Mouse (Mus musculus) granulocyte monocyte progenitor cell, adult 5-6 weeks (primary cell): ENCODE results near the gene Olfr325. TPM values are rescaled to one million over a fixed set of nuclear protein-coding genes. Genes with fewer than 3 reads are reported as not detected.
"Not testable (repeated sequence)": the region's sequence is repeated elsewhere in the genome, so short reads cannot be mapped to it uniquely, and the experiment has no call there.

Experiments
- ATAC-seq: replicated peaks from 2 replicates; pipeline ENCODE4 v1.8.0; 2016; ENCODE audit warnings: mild to moderate bottlenecking, moderate TSS enrichment, inconsistent platforms; ENCODE audit not compliant: poor library complexity, severe bottlenecking
- total RNA-seq, 2 experiments: library from RNA; stranded (forward) in 1 of 2; stranded (reverse) in 1 of 2; fragments of 200-712, 200-1000 nt in 1 of 2; fragments of >200 nt in 1 of 2; fragmentation: Nextera tagmentation in 1 of 2; gene quantifications; 2 replicates each; pipeline ENCODE4 v1.2.3; 2014 to 2017

Gene Olfr325
- total RNA-seq (2014; fragmentation: Nextera tagmentation), result not detected in 2 replicates
- total RNA-seq (2017), result not detected in 2 replicates

GRCm38 (mm10) chr11:58577430-58577829 is at the start of gene Olfr325:
TSS of gene Olfr325 (plus strand) at chr11:58577730.
- no peak for ATAC-seq

GRCm38 (mm10) chr11:58534736-58535135 is 42.8 kb upstream of the Olfr325 start, which contains the start of gene Olfr330:
TSS of gene Olfr330 (minus strand) at chr11:58534836.
- not testable (repeated sequence) for ATAC-seq

- no peak for ATAC-seq
Measured at GRCm38 (mm10) chr11:58546322-58546721, 31.2 kb upstream of the Olfr325 start, which contains the start of gene Olfr329-ps. TSS of gene Olfr329-ps (minus strand) at chr11:58546422.

GRCm38 (mm10) chr11:58555536-58555935 is 22.0 kb upstream of the Olfr325 start, which contains the start of gene Olfr328:
TSS of gene Olfr328 (minus strand) at chr11:58555636.
- no peak for ATAC-seq

- no peak for ATAC-seq
Measured at GRCm38 (mm10) chr11:58570405-58570804, 7.1 kb upstream of the Olfr325 start, which contains the start of gene Olfr224. TSS of gene Olfr224 (minus strand) at chr11:58570553.

GRCm38 (mm10) chr11:58578636-58579035 is 1.1 kb downstream of the Olfr325 start:
- no peak for ATAC-seq

- ATAC-seq, result no peak
Measured at GRCm38 (mm10) chr11:58587898-58588348, 10.4 kb downstream of the Olfr325 start.

- ATAC-seq, result no peak
Measured at GRCm38 (mm10) chr11:58588620-58589250, 11.2 kb downstream of the Olfr325 start.

GRCm38 (mm10) chr11:58594814-58595213 is 17.3 kb downstream of the Olfr325 start, which contains the start of gene Olfr324:
TSS of gene Olfr324 (plus strand) at chr11:58595114.
- ATAC-seq, result no peak

- ATAC-seq, result no peak
Measured at GRCm38 (mm10) chr11:58597837-58598236, 20.3 kb downstream of the Olfr325 start.

GRCm38 (mm10) chr11:58602062-58602461 is 24.5 kb downstream of the Olfr325 start:
- no peak for ATAC-seq

- ATAC-seq, result no peak
Measured at GRCm38 (mm10) chr11:58602800-58603560, 25.4 kb downstream of the Olfr325 start.

GRCm38 (mm10) chr11:58604688-58605087 is 27.2 kb downstream of the Olfr325 start:
- no peak for ATAC-seq

GRCm38 (mm10) chr11:58605228-58605627 is 27.7 kb downstream of the Olfr325 start:
- no peak for ATAC-seq

- no peak for ATAC-seq
Measured at GRCm38 (mm10) chr11:58606177-58606919, 28.8 kb downstream of the Olfr325 start.

- no peak for ATAC-seq
Measured at GRCm38 (mm10) chr11:58607030-58607429, 29.5 kb downstream of the Olfr325 start.

- ATAC-seq, result no peak
Measured at GRCm38 (mm10) chr11:58613359-58613758, 35.8 kb downstream of the Olfr325 start.

GRCm38 (mm10) chr11:58614526-58614925 is 37.0 kb downstream of the Olfr325 start:
- no peak for ATAC-seq

GRCm38 (mm10) chr11:58615975-58616374 is 38.4 kb downstream of the Olfr325 start, which contains the start of gene 2210407C18Rik:
TSS of gene 2210407C18Rik (minus strand) at chr11:58616075.
- ATAC-seq, result no peak

- no peak for ATAC-seq
Measured at GRCm38 (mm10) chr11:58618369-58618768, 40.8 kb downstream of the Olfr325 start.
